Mouse (Mus musculus) layer of hippocampus, adult 6 months (tissue): ENCODE measurements around the gene Olfr279. TPM values are rescaled to one million over a fixed set of nuclear protein-coding genes. Genes with fewer than 3 reads are reported as not detected.

ENCODE experiments used
- long read RNA-seq, 2 experiments: library from polyadenylated mRNA; unstranded; transcript quantifications; one replicate each; pipeline ENCODE4 v2.0.0; 2019 to 2020
- microRNA-seq: library from miRNA; unstranded; fragments of <30 nt; microRNA quantifications from one replicate; pipeline ENCODE4 v1.2.0, GENCODE M21; 2020
- polyA plus RNA-seq: library from polyadenylated mRNA; unstranded; fragments of <200 nt; fragmentation: Nextera tagmentation; gene quantifications from 2 replicates; pipeline ENCODE4 v1.2.3, GENCODE M21; 2021

Gene Olfr279
- polyA plus RNA-seq = not detected in 2 replicates
- long read RNA-seq, experiment 1 = 0 reads
- long read RNA-seq, experiment 2 = 0 reads

DNA sequence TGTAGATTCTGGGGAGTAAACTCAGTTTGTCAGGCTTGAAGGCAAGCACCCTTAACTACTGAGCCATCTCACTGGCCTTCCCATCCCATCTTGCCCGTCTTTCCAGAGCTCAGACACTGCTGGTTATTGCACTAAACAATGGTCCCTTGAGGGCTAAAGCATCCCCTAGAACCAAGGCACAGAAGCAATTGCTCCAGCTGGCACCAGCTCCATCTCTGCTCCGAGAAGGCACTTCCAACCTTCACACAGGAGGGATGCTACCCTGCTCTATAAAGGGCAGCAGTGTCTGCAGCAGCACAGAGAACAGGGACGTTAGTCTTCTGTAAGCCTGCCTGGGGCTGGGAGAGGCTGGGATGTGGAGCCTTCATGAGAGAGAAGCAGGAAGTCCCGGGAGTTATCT lies at the start of gene Olfr279:
Gene Olfr279, plus strand, starts transcription at position 301 of the 400 bp plus-strand sequence.

DNA sequence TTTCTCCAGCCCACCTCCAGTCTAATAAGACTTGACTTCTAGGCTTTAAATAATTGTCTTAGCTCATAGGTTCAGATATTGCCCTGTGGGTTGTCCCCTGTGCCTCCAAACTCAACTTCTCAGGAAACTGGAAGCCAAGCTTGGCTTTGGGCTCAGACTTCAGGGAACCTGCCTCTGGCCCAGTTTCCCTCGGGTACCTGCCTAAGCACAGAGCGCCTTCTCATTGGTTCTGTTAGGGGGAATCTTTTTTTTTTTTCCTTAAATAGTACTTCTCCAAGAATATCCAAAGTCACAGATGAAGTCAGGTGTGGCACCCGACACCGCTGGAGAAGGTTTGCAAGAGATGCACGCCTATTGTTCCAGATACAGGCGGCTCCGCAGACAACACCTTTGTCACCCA lies 39.9 kb upstream of the Olfr279 start, which contains the start of gene Olfr281:
Gene Olfr281, plus strand, starts transcription at position 301 of the 400 bp plus-strand sequence.

DNA sequence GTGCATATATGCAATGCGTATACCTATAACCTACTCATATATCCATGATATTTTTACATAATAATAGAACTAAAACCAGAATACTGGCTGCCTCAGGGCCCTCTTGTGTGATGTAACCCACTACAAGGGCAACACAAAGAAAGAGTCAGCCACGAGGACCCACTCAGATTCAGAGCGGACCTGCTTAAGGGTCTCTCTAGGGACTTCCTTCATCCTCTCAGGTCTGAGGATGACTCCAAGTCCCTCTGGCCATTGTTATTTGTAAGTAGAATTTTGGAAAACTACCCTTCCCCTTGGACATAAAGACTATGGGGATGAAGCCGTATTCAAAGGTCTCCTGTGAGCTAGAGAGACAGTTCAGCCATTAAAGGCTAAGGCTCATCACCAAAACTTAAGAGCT lies 22.6 kb upstream of the Olfr279 start, which contains the start of gene OR5BS1P:
Gene OR5BS1P, plus strand, starts transcription at position 301 of the 400 bp plus-strand sequence.

DNA sequence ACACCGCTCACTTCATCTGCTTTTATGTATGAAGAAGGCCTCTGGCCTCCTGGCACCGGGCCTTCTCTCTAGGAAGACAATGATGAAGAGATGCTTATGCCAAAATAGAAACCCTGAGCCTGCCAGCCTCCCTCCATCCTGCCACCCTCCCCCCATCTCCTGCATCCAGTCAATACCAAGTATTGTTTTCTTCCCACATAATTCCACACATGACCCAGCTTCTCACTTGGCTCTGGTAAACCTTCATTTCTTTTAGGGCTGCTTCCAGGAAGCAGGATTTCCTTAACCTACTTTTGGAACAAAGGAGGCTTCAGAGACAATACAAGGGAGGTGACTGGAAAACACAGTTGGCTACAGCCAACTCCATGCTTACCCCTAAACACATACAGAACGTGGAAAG lies 9.5 kb upstream of the Olfr279 start, which contains the start of gene Lalba:
Gene Lalba, minus strand, starts transcription at position 21 of the 400 bp plus-strand sequence.

DNA sequence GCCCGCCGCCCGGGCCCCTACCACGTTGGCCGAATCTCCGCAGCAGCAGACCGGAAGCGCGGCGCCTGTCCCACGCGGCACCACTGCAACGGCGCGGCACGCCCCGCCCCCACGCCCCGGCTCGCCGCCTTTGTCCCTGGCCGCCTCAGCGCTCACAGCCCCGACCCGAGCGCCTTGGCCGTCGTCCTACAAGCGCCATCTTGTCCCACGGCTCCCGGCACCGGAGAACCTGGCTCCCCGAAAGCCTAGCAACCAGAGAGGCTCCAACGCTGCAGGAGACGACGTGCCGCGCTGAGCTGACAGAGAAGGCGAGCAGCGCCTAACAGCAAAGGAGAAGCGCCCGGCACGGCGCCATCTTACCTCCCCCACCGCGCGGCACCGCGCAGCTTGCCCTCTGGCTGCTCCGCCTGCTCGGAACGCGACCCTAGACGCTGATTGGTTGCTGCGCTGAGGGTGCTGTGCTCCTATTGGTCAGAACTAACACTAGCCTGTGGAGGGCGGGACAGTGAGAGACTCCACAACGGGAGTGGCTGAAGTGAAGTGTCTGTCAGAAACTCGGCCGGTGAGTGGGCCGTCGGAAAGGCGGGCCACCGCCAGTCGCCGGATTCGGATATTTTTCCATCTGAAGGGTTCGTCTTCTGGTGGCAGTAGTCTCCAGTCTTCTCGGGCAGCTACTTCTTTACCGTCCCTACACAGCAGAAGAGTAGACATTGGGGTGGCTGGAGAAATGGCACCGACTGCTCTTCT lies 41.9 kb downstream of the Olfr279 start, which contains the start of gene Kansl2:
Gene Kansl2, minus strand, starts transcription at position 384 of the 747 bp plus-strand sequence.

Small RNAs within 50 kb of the gene (microRNA-seq; reads per million reads assigned to microRNA genes)
- gene Mir1291 = 0.64 reads per million

Other genes with a start within 250 kb of the Olfr279 start
- not detected in 2 replicates for gene H1fnt, start 235.1 kb upstream of the Olfr279 start, polyA plus RNA-seq
- 2.2 and 2.5 TPM in 2 replicates for gene Zfp641, start 196.2 kb upstream of the Olfr279 start, polyA plus RNA-seq
- gene Olfr285, start 175.0 kb upstream of the Olfr279 start, polyA plus RNA-seq = not detected in 2 replicates
- not detected in 2 replicates for gene Olfr284, start 151.4 kb upstream of the Olfr279 start, polyA plus RNA-seq
- gene Olfr283, start 111.5 kb upstream of the Olfr279 start, polyA plus RNA-seq = not detected in 2 replicates
- not detected in 2 replicates for gene Olfr282, start 61.2 kb upstream of the Olfr279 start, polyA plus RNA-seq
- gene Olfr281, start 39.8 kb upstream of the Olfr279 start, polyA plus RNA-seq = not detected in 2 replicates
- not detected in 2 replicates for gene OR5BS1P, start 22.5 kb upstream of the Olfr279 start, polyA plus RNA-seq
- gene Lalba, start 9.7 kb upstream of the Olfr279 start, polyA plus RNA-seq = not detected in 2 replicates
- gene Kansl2, start 41.9 kb downstream of the Olfr279 start, polyA plus RNA-seq = 40.8 and 44.3 TPM in 2 replicates
- gene Ccnt1, start 78.5 kb downstream of the Olfr279 start, polyA plus RNA-seq = 21.9 and 24.8 TPM in 2 replicates
- 0.30 TPM in 1 of 2 replicates, not detected in the other for gene 4930415O20Rik, start 78.6 kb downstream of the Olfr279 start, polyA plus RNA-seq
- 3.9 and 4.7 TPM in 2 replicates for gene Adcy6, start 117.7 kb downstream of the Olfr279 start, polyA plus RNA-seq
- gene Cacnb3, start 138.4 kb downstream of the Olfr279 start, polyA plus RNA-seq = 44.4 and 44.8 TPM in 2 replicates
- gene Ddx23, start 170.5 kb downstream of the Olfr279 start, polyA plus RNA-seq = 19.6 and 27.9 TPM in 2 replicates
- 4.3 and 4.9 TPM in 2 replicates for gene Rnd1, start 185.1 kb downstream of the Olfr279 start, polyA plus RNA-seq
- 8.4 and 9.0 TPM in 2 replicates for gene Ccdc65, start 215.8 kb downstream of the Olfr279 start, polyA plus RNA-seq
- 3.1 and 4.6 TPM in 2 replicates for gene Fkbp11, start 235.8 kb downstream of the Olfr279 start, polyA plus RNA-seq